Mouse (Mus musculus) heart, adult 2 months (tissue): ENCODE data around the gene Map3k1. TPM values are rescaled to one million over a fixed set of nuclear protein-coding genes. Genes with fewer than 3 reads are reported as not detected.

Experiments
- DNase-seq, 2 experiments: peaks; one replicate each; pipeline ENCODE4 v3.0.0; 2021
- H3K27ac ChIP-seq: fragments of 200-600 bp; 2 replicates; pipeline ENCODE4 v1.8.1; 2022
- H3K27me3 ChIP-seq: fragments of 200-500 bp; 2 replicates; pipeline ENCODE4 v1.6.1; 2012; ENCODE audit warnings: mild to moderate bottlenecking, low read length, inconsistent platforms, mixed read lengths; ENCODE audit not compliant: control insufficient read depth, insufficient read depth
- H3K36me3 ChIP-seq: fragments of 200-500 bp; 2 replicates; pipeline ENCODE4 v1.6.1; 2012; ENCODE audit warnings: low read length, inconsistent platforms; ENCODE audit not compliant: control insufficient read depth, insufficient read depth
- H3K4me1 ChIP-seq: fragments of 200-500 bp; 2 replicates; pipeline ENCODE4 v1.6.1; 2011; ENCODE audit warnings: low read length; ENCODE audit not compliant: control insufficient read depth, insufficient read depth
- H3K4me3 ChIP-seq: fragments of 200-600 bp; 2 replicates; pipeline ENCODE4 v1.8.1; 2022
- H3K79me2 ChIP-seq: fragments of 200-500 bp; replicated peaks from 2 replicates; pipeline ENCODE4 v1.6.1; 2012; ENCODE audit warnings: mild to moderate bottlenecking, inconsistent platforms, low read length, moderate library complexity, mixed read lengths; ENCODE audit not compliant: control insufficient read depth, insufficient read depth
- H3K9ac ChIP-seq: fragments of 200-500 bp; 2 replicates; pipeline ENCODE4 v1.6.1; 2012; ENCODE audit warnings: low read depth, mild to moderate bottlenecking, control low read depth, inconsistent platforms, low read length, mixed read lengths
- CTCF ChIP-seq: fragments of 200-600 bp; IDR thresholded peaks from 2 replicates; pipeline ENCODE4 v1.8.1; 2022; ENCODE audit warnings: antibody characterized with exemption, mild to moderate bottlenecking, moderate library complexity
- EP300 ChIP-seq: fragments of 200-500 bp; IDR thresholded peaks from 2 replicates; pipeline ENCODE4 v1.6.1; 2011; ENCODE audit warnings: low read depth, low read length, control low read depth; ENCODE audit not compliant: insufficient read depth
- POLR2A ChIP-seq: fragments of 200-500 bp; IDR thresholded peaks from 2 replicates; pipeline ENCODE4 v1.6.1; 2011; ENCODE audit warnings: mild to moderate bottlenecking, low read depth, low read length, control low read depth; ENCODE audit not compliant: insufficient read depth
- WGBS: fragments of 180-500 bp; shearing (Covaris S2); methylation state at CpG from one replicate; pipeline ENCODE4 v1.1.7; 2018; 5-methylcytosine and 5-hydroxymethylcytosine counted together
- intact Hi-C: fragments of 180-260 bp; cut with DNase I; formaldehyde crosslinking; loops from one replicate; pipeline ENCODE4 v1.15.1; 2025
- polyA plus RNA-seq: library from polyadenylated mRNA; depleted of rRNA; stranded (reverse); fragments of >200 nt; gene quantifications from 2 replicates; pipeline ENCODE4 v1.2.3, GENCODE M21; 2012
- total RNA-seq, 2 experiments: library from RNA; stranded (reverse); gene quantifications; 2 replicates each; pipeline ENCODE4 v1.2.3; 2021

Gene Map3k1
- total and polyA plus RNA-seq, 3 experiments, result 10.7 to 24.6 (median 15.2) TPM

- Histone ChIP-seq H3K4me3 (no peak overlapping the region), H3K9ac (no peak overlapping the region), H3K79me2 (peaks cover 5% of the 10 kb centered on the region; the same call in 1 of the 2 replicates), H3K36me3 (no peaks in the 10 kb centered on the region; the same call in 1 of the 2 replicates), H3K27ac (no peak overlapping the region), H3K4me1 (peaks cover 18% of the 10 kb centered on the region), H3K27me3 (no peaks in the 10 kb centered on the region)
- intact Hi-C loops, result loop anchor here (10.0 kb wide), 1 partner anchor 725 kb away; no protein-coding TSS in a partner anchor
- DNase-seq, result no peak
- TF ChIP-seq POLR2A (no peak), EP300 (no peak), CTCF (no peak)
- 39% methylated on average over 5 of the region's 5 CpGs for WGBS
Measured at GRCm38 (mm10) chr13:111779471-111779870, 29.3 kb downstream of the Map3k1 start.

DNA sequence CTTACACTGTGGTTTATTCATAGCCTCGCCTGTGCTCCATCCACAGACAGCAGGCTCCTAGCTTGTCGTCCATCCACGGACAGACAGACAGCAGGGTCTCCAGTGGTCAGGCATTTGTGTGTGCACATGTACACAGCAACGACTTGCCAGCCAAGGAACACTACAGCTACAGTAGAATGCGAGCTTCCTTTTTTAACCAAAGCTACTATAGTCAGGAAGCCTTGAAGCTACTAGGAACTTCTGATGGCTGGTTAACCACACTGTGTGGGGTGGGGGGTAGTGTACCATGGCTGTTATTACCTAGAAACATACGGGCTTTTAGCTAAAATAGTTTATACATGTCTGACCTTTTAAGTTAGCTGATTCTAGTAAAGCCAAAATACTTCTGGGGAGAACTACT is 30.2 kb downstream of the Map3k1 start:
- Histone ChIP-seq H3K36me3 (no peaks in the 10 kb centered on the region; the same call in 1 of the 2 replicates), H3K9ac (0 out of 2 replicates have a peak overlapping the region, but pooled peaks have one; percentile 6), H3K4me1 (peaks cover 16% of the 10 kb centered on the region), H3K4me3 (no peak overlapping the region), H3K27me3 (no peaks in the 10 kb centered on the region), H3K27ac (no peak overlapping the region), H3K79me2 (peaks cover 5% of the 10 kb centered on the region; the same call in 1 of the 2 replicates)
- 22% methylated on average over 6 of the region's 6 CpGs for WGBS
- DNase-seq, result no peak
- TF ChIP-seq POLR2A (no peak), CTCF (no peak), EP300 (no peak)
- intact Hi-C loops, result loop anchor here (10.0 kb wide), 1 partner anchor 726 kb away; no protein-coding TSS in a partner anchor

GRCm38 (mm10) chr13:111777865-111778264 is 30.9 kb downstream of the Map3k1 start:
- no peak for DNase-seq
- intact Hi-C loops, result loop anchor here (10.0 kb wide), 1 partner anchor 727 kb away; no protein-coding TSS in a partner anchor
- Histone ChIP-seq H3K27me3 (no peaks in the 10 kb centered on the region), H3K9ac (no peak overlapping the region), H3K79me2 (peaks cover 5% of the 10 kb centered on the region; the same call in 1 of the 2 replicates), H3K36me3 (no peaks in the 10 kb centered on the region; the same call in 1 of the 2 replicates), H3K27ac (no peak overlapping the region), H3K4me1 (peaks cover 12% of the 10 kb centered on the region), H3K4me3 (no peak overlapping the region)
- no peak for TF ChIP-seq POLR2A
- no peak for TF ChIP-seq EP300
- TF ChIP-seq CTCF, result no peak
- 42% methylated on average over 10 of the region's 10 CpGs for WGBS

DNA sequence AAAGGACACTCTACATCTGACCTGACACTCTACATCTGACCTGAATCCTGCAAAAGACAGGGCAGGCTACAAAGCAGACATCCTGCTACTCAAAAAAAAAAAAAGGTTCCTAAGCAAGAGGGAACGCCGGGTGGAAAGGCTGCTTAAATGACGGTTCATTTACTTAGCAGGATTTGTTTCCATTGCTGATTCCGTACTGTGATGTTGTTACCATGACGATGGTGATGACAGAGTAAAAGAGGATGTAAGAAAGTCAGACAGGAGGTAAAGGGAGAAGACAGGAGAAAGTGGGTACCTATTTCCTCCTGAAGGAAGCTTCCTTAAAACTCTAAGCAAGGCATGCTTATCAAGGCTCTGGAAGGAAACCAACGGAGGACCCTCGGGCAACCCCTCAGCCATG is 31.6 kb downstream of the Map3k1 start:
- Histone ChIP-seq H3K36me3 (no peaks in the 10 kb centered on the region; the same call in 1 of the 2 replicates), H3K4me3 (no peak overlapping the region), H3K27ac (no peak overlapping the region), H3K27me3 (no peaks in the 10 kb centered on the region), H3K9ac (no peak overlapping the region), H3K4me1 (peaks cover 12% of the 10 kb centered on the region), H3K79me2 (peaks cover 5% of the 10 kb centered on the region; the same call in 1 of the 2 replicates)
- no peak for DNase-seq
- TF ChIP-seq POLR2A (no peak), CTCF (no peak), EP300 (no peak)
- intact Hi-C loops, result loop anchor here (10.0 kb wide), 1 partner anchor 728 kb away; no protein-coding TSS in a partner anchor
- 41% methylated on average over 7 of the region's 7 CpGs for WGBS

GRCm38 (mm10) chr13:111772075-111772474 is 36.7 kb downstream of the Map3k1 start:
- Histone ChIP-seq H3K79me2 (no peaks in the 10 kb centered on the region; the same call in none of the 2 replicates), H3K27ac (no peak overlapping the region), H3K9ac (no peak overlapping the region), H3K27me3 (no peaks in the 10 kb centered on the region), H3K4me3 (no peak overlapping the region), H3K4me1 (no peaks in the 10 kb centered on the region), H3K36me3 (no peaks in the 10 kb centered on the region)
- WGBS, result 90% methylated on average over 8 of the region's 8 CpGs
- no peak for TF ChIP-seq POLR2A
- no peak for TF ChIP-seq CTCF
- TF ChIP-seq EP300, result no peak
- intact Hi-C loops, result loop anchor here (10.0 kb wide), 1 partner anchor 733 kb away; no protein-coding TSS in a partner anchor
- no peak for DNase-seq

- H3K36me3 ChIP-seq, result no peaks in the 10 kb centered on the region; the same call in 1 of the 2 replicates
- TF ChIP-seq POLR2A (no peak), CTCF (peak; percentile 79), EP300 (0 out of 2 replicates have a peak, but pooled peaks have one; percentile 41)
- H3K4me1 ChIP-seq, result no peaks in the 10 kb centered on the region
- H3K4me3 ChIP-seq, result no peak overlapping the region
- no peak overlapping the region for H3K27ac ChIP-seq
- 38% methylated on average over 7 of the region's 7 CpGs for WGBS
- H3K9ac ChIP-seq, result no peak overlapping the region
- intact Hi-C loops, result loop anchor here (10.0 kb wide), 1 partner anchor 734 kb away; no protein-coding TSS in a partner anchor
- H3K79me2 ChIP-seq, result no peaks in the 10 kb centered on the region; the same call in none of the 2 replicates
- DNase-seq, result peak in 1 of 2 experiments; percentile 44
- H3K27me3 ChIP-seq, result no peaks in the 10 kb centered on the region
Measured at GRCm38 (mm10) chr13:111771232-111771631, 37.6 kb downstream of the Map3k1 start.
